Mouse (Mus musculus) G1E (cell line): ENCODE measurements at regions not wholly inside any gene's neighbourhood (a gene's known extent, or its start where the extent isn't known, plus 50 kb on each side); places are given as distances from the start of the nearest gene placed in this dataset.

ENCODE experiments used
- CTCF ChIP-seq: IDR thresholded peaks from 2 replicates; pipeline ENCODE4 v1.5.1; 2012; ENCODE audit warnings: low read depth, low read length, inconsistent platforms, mixed read lengths
- GATA1 ChIP-seq: IDR thresholded peaks from 2 replicates; pipeline ENCODE4 v1.6.1; 2012; ENCODE audit warnings: borderline replicate concordance, low read length, inconsistent platforms, mixed read lengths

GRCm38 (mm10) chr12:107326101-107326500 is 162.3 kb upstream of the 3110018I06Rik start:
- TF ChIP-seq GATA1: no peak
- no peak for TF ChIP-seq CTCF
